Mouse (Mus musculus) CD4-positive, CD25-positive, alpha-beta regulatory T cell (primary cell): Measurements from ENCODE around the gene Dph6. TPM values are rescaled to one million over a fixed set of nuclear protein-coding genes. Genes with fewer than 3 reads are reported as not detected.

Experiments
- polyA plus RNA-seq: library from polyadenylated mRNA; unstranded; fragments of 100-300 nt; shearing (Covaris generic); gene quantifications from one replicate; pipeline ENCODE4 v1.2.1, GENCODE M21; 2017

Gene Dph6
- 17.8 TPM for polyA plus RNA-seq

DNA sequence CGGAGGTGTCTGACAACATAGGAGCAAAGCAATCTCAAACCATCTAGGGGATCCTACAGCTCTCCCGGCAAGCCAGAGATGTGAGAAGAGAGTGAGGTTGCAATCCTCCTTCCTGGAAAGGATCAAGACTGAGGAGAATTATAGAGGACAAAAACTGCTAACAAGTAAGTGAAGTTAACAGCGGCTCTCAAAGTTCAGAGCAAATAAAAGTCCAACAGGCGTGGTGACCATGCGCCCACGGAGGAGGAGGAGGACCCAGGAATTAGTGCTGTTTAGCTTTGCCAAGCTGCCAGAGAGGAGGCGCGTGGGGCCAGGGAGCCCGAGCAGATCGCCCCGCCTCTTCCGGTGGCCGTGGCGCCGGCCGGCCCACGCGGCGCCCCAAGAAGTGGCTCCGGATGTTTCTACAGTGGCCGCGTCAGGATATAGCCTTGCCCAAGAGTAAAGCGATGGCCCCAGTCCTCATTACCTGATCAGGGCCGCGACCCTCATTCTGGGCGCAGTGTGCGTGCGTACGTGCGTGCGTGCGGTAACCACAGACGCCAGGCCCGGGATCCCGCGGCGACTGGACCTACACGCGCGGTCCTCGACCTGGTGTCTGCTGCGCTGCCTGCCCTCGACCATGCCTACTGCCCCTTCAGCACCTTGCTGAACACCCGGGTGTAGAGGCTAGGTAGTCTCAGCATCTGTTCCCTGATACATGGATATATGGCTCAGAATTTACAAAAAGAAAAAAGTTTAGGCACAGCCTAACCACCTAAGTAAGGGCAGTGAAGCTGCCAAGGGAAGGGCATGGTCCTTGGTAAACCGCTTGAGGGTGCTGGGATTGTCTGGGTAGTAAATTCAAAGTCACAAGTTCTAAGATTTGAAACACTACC lies at the start of gene Dph6:
TSS of gene Dph6 (minus strand) at position 600 of the 875 bp plus-strand sequence.

